In genomic region chr2:167984946-167985345, GRCm38 (mm10) we compare ENCODE assay signal across 14 mouse cellular contexts. TPM values are rescaled to one million over a fixed set of nuclear protein-coding genes. Genes with fewer than 3 reads are reported as not detected.
A peak's percentile ranks its signal among the peaks of the same experiment; 100 is the strongest.
DNase-seq lines count a peak whose midpoint lies in the region; ATAC-seq and TF ChIP-seq lines count a peak whose summit lies in the region.
"Had no signal": no experiment of that assay in that cellular context is flagged by ENCODE, and none has a peak within 500 bp of the region (broad histone marks: within the 10 kb centered on the region; RNA-seq: fewer than 3 reads in every experiment).

No protein-coding gene starts in this region.

- 0 out of 2 replicates have a peak, but pooled peaks cover 5% of the 10 kb centered on the region for H3K36me3 ChIP-seq in forebrain, postnatal 0 days (ENCODE audit: insufficient read depth)
- peaks cover 1% of the 10 kb centered on the region for H3K36me3 ChIP-seq in forebrain, embryonic 10.5 days (replicated peaks)
- peaks cover 0 to 6% of the 10 kb centered on the region in 2 experiments for H3K36me3 ChIP-seq in CH12.LX (replicated peaks in 1 of 2; ENCODE audit: control insufficient read depth in 1 of 2, insufficient read depth in 1 of 2, low read length in 1 of 2)
- H3K36me3 ChIP-seq: midbrain, embryonic 15.5 days; neural tube, embryonic 15.5 days had no signal

- no peak overlapping the region for H3K4me3 ChIP-seq in forebrain, postnatal 0 days (ENCODE audit: low read depth, low read length)
- H3K4me3 ChIP-seq in forebrain, embryonic 10.5 days: no peak overlapping the region
- H3K4me3 ChIP-seq in layer of hippocampus, adult 2 months: no peak overlapping the region
- no peak overlapping the region for H3K4me3 ChIP-seq in CH12.LX (replicated peaks in 1 of 3; ENCODE audit: low read depth in 2 of 3, low read length in 2 of 3, poor library complexity in 1 of 3)
- H3K4me3 ChIP-seq in cortical plate, adult 2 months (ENCODE audit: insufficient read depth, low read length): no peak overlapping the region
- H3K4me3 ChIP-seq: midbrain, embryonic 15.5 days; neural tube, embryonic 15.5 days had no signal

- no peak overlapping the region for H3K27ac ChIP-seq in forebrain, postnatal 0 days (ENCODE audit: low read depth, low read length)
- no peak overlapping the region for H3K27ac ChIP-seq in forebrain, embryonic 10.5 days
- no peak overlapping the region for H3K27ac ChIP-seq in layer of hippocampus, adult 2 months
- no peak overlapping the region for H3K27ac ChIP-seq in CH12.LX (ENCODE audit: insufficient read depth, low read depth)
- no peak overlapping the region for H3K27ac ChIP-seq in cortical plate, adult 2 months (ENCODE audit: insufficient read depth, low read length)
- H3K27ac ChIP-seq: midbrain, embryonic 15.5 days; neural tube, embryonic 15.5 days had no signal

- dilution Hi-C loops in CH12.LX (cut with MboI; ENCODE audit: extremely low pct_ligation_motif_present, extremely low pct_unique_long_range_greater_than_20kb, low sequenced_read_pairs): no loop called here

- H3K9me3 ChIP-seq in forebrain, postnatal 0 days (ENCODE audit: low read length): no peaks in the 10 kb centered on the region
- H3K9me3 ChIP-seq in forebrain, embryonic 10.5 days: no peaks in the 10 kb centered on the region
- H3K9me3 ChIP-seq in CH12.LX (replicated peaks; ENCODE audit: low read length): no peaks in the 10 kb centered on the region
- H3K9me3 ChIP-seq: midbrain, embryonic 15.5 days; neural tube, embryonic 15.5 days had no signal

- H3K27me3 ChIP-seq in forebrain, postnatal 0 days (ENCODE audit: insufficient read depth, low read length): no peaks in the 10 kb centered on the region
- no peaks in the 10 kb centered on the region for H3K27me3 ChIP-seq in forebrain, embryonic 10.5 days (ENCODE audit: poor library complexity, severe bottlenecking)
- peaks cover 17% of the 10 kb centered on the region for H3K27me3 ChIP-seq in CH12.LX (replicated peaks)
- H3K27me3 ChIP-seq: midbrain, embryonic 15.5 days had no signal

- TF ChIP-seq POLR2A in CH12.LX (IDR thresholded peaks at IDR 0.05; ENCODE audit: low read depth, low read length): no peak
- TF ChIP-seq POLR2A in cortical plate, adult 2 months (IDR thresholded peaks at IDR 0.05; ENCODE audit: extremely low read depth, insufficient read depth, low read length): no peak

- in situ Hi-C loops in CH12.LX (cut with MboI; ENCODE audit: low pct_ligation_motif_present, low pct_unique_long_range_greater_than_20kb, low sequenced_read_pairs): loop anchor here (5.0 kb wide), 1 partner anchor 88 kb away; no protein-coding TSS in a partner anchor

- WGBS in forebrain, postnatal 0 days: 47% methylated on average over 3 of the region's 3 CpGs
- WGBS in forebrain, embryonic 10.5 days: 51% methylated on average over 3 of the region's 3 CpGs

- no peak for TF ChIP-seq EP300 in CH12.LX (IDR thresholded peaks at IDR 0.05; ENCODE audit: low read length)

- no peak for DNase-seq in forebrain, postnatal 0 days
- DNase-seq in forebrain, embryonic 10.5 days (ENCODE audit: extremely low spot score, low spot score): no peak
- DNase-seq in layer of hippocampus, adult 2 months (ENCODE audit: low spot score in 2 of 2): no peak
- DNase-seq in layer of hippocampus, postnatal 25 days (ENCODE audit: extremely low spot score in 1 of 2, low spot score in 1 of 2): no peak
- no peak for DNase-seq in CH12.LX (ENCODE audit: extremely low read depth)
- DNase-seq in thymus, postnatal 4 days: no peak
- no peak for DNase-seq in gastrocnemius, postnatal 10 days
- DNase-seq: cerebellum, adult 9-10 months; lung, postnatal 10 days; right cerebral cortex, adult 18-20 months; thymus, adult 2 months had no signal

- H3K79me2 ChIP-seq in CH12.LX (replicated peaks; ENCODE audit: control insufficient read depth, extremely low read depth, insufficient read depth, poor library complexity, severe bottlenecking): no peaks in the 10 kb centered on the region

- no peak overlapping the region for H3K9ac ChIP-seq in forebrain, postnatal 0 days
- H3K9ac ChIP-seq in CH12.LX (ENCODE audit: insufficient read depth, low read depth): no peak overlapping the region
- H3K9ac ChIP-seq: midbrain, embryonic 15.5 days; neural tube, embryonic 15.5 days had no signal

- no peak overlapping the region for H3K4me2 ChIP-seq in forebrain, postnatal 0 days (ENCODE audit: low read depth)
- no peak overlapping the region for H3K4me2 ChIP-seq in CH12.LX (ENCODE audit: insufficient read depth, low read depth, poor library complexity, severe bottlenecking)
- H3K4me2 ChIP-seq: midbrain, embryonic 15.5 days; neural tube, embryonic 15.5 days had no signal

- peak; percentile 30 for TF ChIP-seq CTCF in forebrain, postnatal 0 days (IDR thresholded peaks at IDR 0.05; ENCODE audit: low read depth)
- TF ChIP-seq CTCF in layer of hippocampus, adult 2 months (conservative IDR thresholded peaks at IDR 0.05): peak; percentile 57
- TF ChIP-seq CTCF in CH12.LX (conservative IDR thresholded peaks at IDR 0.05 in 1 of 2, IDR thresholded peaks at IDR 0.05 in 1 of 2; ENCODE audit: low read depth in 2 of 2, low read length in 2 of 2): peak in 1 of 2 experiments; percentile 62; a peak in 2 of 4 replicates
- peak; percentile 33; the same call in 1 of the 2 replicates for TF ChIP-seq CTCF in cortical plate, adult 2 months (IDR thresholded peaks at IDR 0.05; ENCODE audit: extremely low read depth, insufficient read depth, low read length)

- no peak for ATAC-seq in forebrain, postnatal 0 days
- ATAC-seq: midbrain, embryonic 15.5 days had no signal

- H3K4me1 ChIP-seq in forebrain, postnatal 0 days (ENCODE audit: insufficient read depth): no peaks in the 10 kb centered on the region
- H3K4me1 ChIP-seq in forebrain, embryonic 10.5 days: peaks cover 17% of the 10 kb centered on the region
- H3K4me1 ChIP-seq in CH12.LX (ENCODE audit: control insufficient read depth in 1 of 2, insufficient read depth in 2 of 2): peaks cover 5 to 34% of the 10 kb centered on the region in 2 experiments; a peak in 3 of 4 replicates
- H3K4me1 ChIP-seq in cortical plate, adult 2 months (ENCODE audit: control insufficient read depth, insufficient read depth, low read length): no peaks in the 10 kb centered on the region

- TF ChIP-seq RAD21 in CH12.LX (IDR thresholded peaks at IDR 0.05; ENCODE audit: low read depth, low read length): peak; percentile 57

TF ChIP-seq in CH12.LX, 34 proteins besides CTCF, POLR2A, EP300 and RAD21:
- TF ChIP-seq ZC3H11A (IDR thresholded peaks at IDR 0.05; ENCODE audit: low read depth, low read length) (no peak), SMC3 (IDR thresholded peaks at IDR 0.05; ENCODE audit: low read depth, low read length) (peak; percentile 31)

RNA-seq across cellular contexts. Expression of gene Ripor3, which starts 25.5 kb away (rescaled TPM):
- total RNA-seq in forebrain, postnatal 0 days (2014; rRNA removed): 0.29 and 0.69 TPM in 2 replicates
- polyA plus RNA-seq in forebrain, postnatal 0 days (2015; fragmentation: Nextera tagmentation; extraction: Ambion mirVana): 0.19 and 0.39 TPM in 2 replicates
- 0.59 and 0.93 TPM in 2 replicates for polyA plus RNA-seq in forebrain, embryonic 10.5 days (2016; fragmentation: Nextera tagmentation; extraction: Ambion mirVana)
- total RNA-seq in layer of hippocampus, adult 2 months (2021): under 1 TPM; 0.29 to 0.31 TPM
- under 1 TPM in 1 of 2 experiments, not detected in 1; 0.42 TPM for total RNA-seq in layer of hippocampus, postnatal 25 days (2021)
- 0.17 TPM in 1 of 2 replicates, not detected in the other for total RNA-seq in CH12.LX (2012; rRNA removed)
- not detected in 2 replicates for total RNA-seq in CH12.LX (2014; rRNA removed)
- polyA plus RNA-seq in CH12.LX (2012; ENCODE audit: insufficient read length, low read depth): not detected in 2 replicates
- 0.40 and 0.50 TPM in 2 replicates for polyA plus RNA-seq in cortical plate, adult 2 months (2012; rRNA removed)
- total RNA-seq in gastrocnemius, postnatal 10 days (2021): 1 to 10 TPM; 3.5 to 5.8 TPM

RNA-seq across cellular contexts. Expression of gene Ptpn1, which starts 53.1 kb away (rescaled TPM):
- total RNA-seq in forebrain, postnatal 0 days (2014; rRNA removed): 34.8 and 47.0 TPM in 2 replicates
- 70.6 and 75.4 TPM in 2 replicates for polyA plus RNA-seq in forebrain, postnatal 0 days (2015; fragmentation: Nextera tagmentation; extraction: Ambion mirVana)
- 66.0 and 66.4 TPM in 2 replicates for polyA plus RNA-seq in forebrain, embryonic 10.5 days (2016; fragmentation: Nextera tagmentation; extraction: Ambion mirVana)
- total RNA-seq in layer of hippocampus, adult 2 months (2021): 10 to 100 TPM; 56.3 to 64.4 TPM
- 10 to 100 TPM; 62.5 to 63.8 TPM for total RNA-seq in layer of hippocampus, postnatal 25 days (2021)
- 77.6 and 90.0 TPM in 2 replicates for total RNA-seq in CH12.LX (2012; rRNA removed)
- 69.8 and 78.5 TPM in 2 replicates for total RNA-seq in CH12.LX (2014; rRNA removed)
- 131 and 139 TPM in 2 replicates for polyA plus RNA-seq in CH12.LX (2012; ENCODE audit: insufficient read length, low read depth)
- 36.1 and 37.2 TPM in 2 replicates for polyA plus RNA-seq in cortical plate, adult 2 months (2012; rRNA removed)
- 10 to 100 TPM; 16.4 to 22.7 TPM for total RNA-seq in gastrocnemius, postnatal 10 days (2021)
